Mouse (Mus musculus): ENCODE results near the gene Psma7.

GRCm38 (mm10) chr2:180040406-180040805 lies 1.8 kb downstream of the Psma7 start:
- TF ChIP-seq POLR2A (IDR thresholded peaks at IDR 0.05; ENCODE audit: insufficient read length, low read depth) (no peak), TCF12 (IDR thresholded peaks at IDR 0.05; ENCODE audit: insufficient read depth, poor library complexity, severe bottlenecking) (no peak), E2F4 (IDR thresholded peaks at IDR 0.05; ENCODE audit: insufficient read depth) (no peak), MYOD1 (IDR thresholded peaks at IDR 0.05; ENCODE audit: control insufficient read depth in 1 of 3, insufficient read length in 2 of 3, low read depth in 2 of 3) (no peak), MYOG (IDR thresholded peaks at IDR 0.05; ENCODE audit: control insufficient read depth in 1 of 3, insufficient read depth in 1 of 3, insufficient read length in 2 of 3, low read depth in 2 of 3) (no peak), CEBPB (IDR thresholded peaks at IDR 0.05; ENCODE audit: insufficient read depth, poor library complexity, severe bottlenecking) (no peak), POLR2AphosphoS2 (IDR thresholded peaks at IDR 0.05; ENCODE audit: insufficient read length, low read depth) (no peak), USF1 (IDR thresholded peaks at IDR 0.05; ENCODE audit: low read depth) (no peak), MAX (IDR thresholded peaks at IDR 0.05; ENCODE audit: low read depth) (no peak), TCF3 (IDR thresholded peaks at IDR 0.05; ENCODE audit: insufficient read length, low read depth) (no peak), SRF (IDR thresholded peaks at IDR 0.05; ENCODE audit: control insufficient read depth, insufficient read length, low read depth) (no peak), REST (IDR thresholded peaks at IDR 0.05; ENCODE audit: insufficient read depth, insufficient read length) (no peak)
